Mouse (Mus musculus) ES-E14 (cell line): Measurements from ENCODE around the gene Dynll2.
A peak's percentile ranks its signal among the peaks of the same experiment; 100 is the strongest.
"Not testable (repeated sequence)": the region's sequence is repeated elsewhere in the genome, so short reads cannot be mapped to it uniquely, and the experiment has no call there.

Experiments used
- CHD2 ChIP-seq: IDR thresholded peaks from 2 replicates; pipeline ENCODE4 v1.6.1; 2014; ENCODE audit warnings: mild to moderate bottlenecking, low read depth, low read length, inconsistent platforms
- MAFK ChIP-seq: IDR thresholded peaks from 2 replicates; pipeline ENCODE4 v1.6.1; 2014; ENCODE audit warnings: mild to moderate bottlenecking, low read depth, low read length, inconsistent platforms; ENCODE audit not compliant: insufficient read depth
- ZC3H11A ChIP-seq: IDR thresholded peaks from 2 replicates; pipeline ENCODE4 v1.6.1; 2012; ENCODE audit warnings: low read depth, mild to moderate bottlenecking, inconsistent platforms, low read length, borderline replicate concordance
- ZNF384 ChIP-seq: IDR thresholded peaks from 2 replicates; pipeline ENCODE4 v1.6.1; 2012; ENCODE audit warnings: low read depth, low read length, inconsistent platforms

DNA sequence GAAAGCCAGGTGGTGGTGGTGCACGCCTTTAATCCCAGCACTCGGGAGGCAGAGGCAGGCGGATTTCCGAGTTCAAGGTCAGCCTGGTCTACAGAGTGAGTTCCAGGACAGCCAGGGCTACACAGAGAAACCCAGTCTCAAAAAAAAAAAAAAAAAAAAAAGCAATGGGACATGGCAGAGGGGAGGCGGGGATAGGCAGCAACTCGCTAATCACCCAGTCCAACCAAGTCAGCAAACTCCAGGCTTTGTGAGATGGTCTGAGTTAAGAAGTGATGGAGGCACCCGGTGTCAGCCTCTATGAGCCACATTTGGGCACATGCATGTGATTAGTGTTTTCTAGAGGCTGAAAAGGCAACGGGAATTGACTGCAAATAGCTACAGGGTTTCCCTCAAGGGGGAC, 10.3 kb downstream of the Dynll2 start:
- peak; percentile 68 for TF ChIP-seq ZNF384
- TF ChIP-seq ZC3H11A, CHD2, MAFK: not testable (repeated sequence)
